Mouse (Mus musculus) cerebellum, adult 2 months (tissue): ENCODE results near the gene Polr2g. TPM values are rescaled to one million over a fixed set of nuclear protein-coding genes. Genes with fewer than 3 reads are reported as not detected.

ENCODE experiments used
- DNase-seq, 2 experiments: peaks; one replicate each; pipeline ENCODE4 v3.0.0; 2021
- H3K27ac ChIP-seq: fragments of 200-500 bp; 2 replicates; pipeline ENCODE4 v1.5.1; 2012; ENCODE audit warnings: low read length, control low read depth, inconsistent platforms; ENCODE audit not compliant: insufficient read depth
- H3K27me3 ChIP-seq: fragments of 200-500 bp; 2 replicates; pipeline ENCODE4 v1.6.1; 2012; ENCODE audit warnings: inconsistent platforms, mild to moderate bottlenecking, low read length, moderate library complexity; ENCODE audit not compliant: control insufficient read depth, insufficient read depth
- H3K4me1 ChIP-seq: fragments of 200-500 bp; 2 replicates; pipeline ENCODE4 v1.6.1; 2011; ENCODE audit warnings: low read length; ENCODE audit not compliant: control insufficient read depth, insufficient read depth
- H3K4me3 ChIP-seq: fragments of 200-500 bp; replicated peaks from 2 replicates; pipeline ENCODE3; 2011; ENCODE audit warnings: mild to moderate bottlenecking, low read depth, low read length, control low read depth; ENCODE audit not compliant: insufficient read depth
- CTCF ChIP-seq: fragments of 200-500 bp; IDR thresholded peaks from 2 replicates; pipeline ENCODE4 v1.5.1; 2011; ENCODE audit warnings: low read depth, mild to moderate bottlenecking, control low read depth, low read length, moderate library complexity, borderline replicate concordance; ENCODE audit not compliant: insufficient read depth
- POLR2A ChIP-seq: fragments of 200-500 bp; IDR thresholded peaks from 2 replicates; pipeline ENCODE4 v1.6.1; 2011; ENCODE audit warnings: low read length, control low read depth, borderline replicate concordance; ENCODE audit not compliant: insufficient read depth
- WGBS: fragments of 180-500 bp; shearing (Covaris S2); methylation state at CpG from one replicate; pipeline ENCODE4 v1.1.7; 2018; 5-methylcytosine and 5-hydroxymethylcytosine counted together
- polyA plus RNA-seq: library from polyadenylated mRNA; depleted of rRNA; stranded (reverse); fragments of >200 nt; gene quantifications from 2 replicates; pipeline ENCODE4 v1.2.3, GENCODE M21; 2012; rRNA removed

The Polr2g gene
- polyA plus RNA-seq, 1 experiment = 155 TPM

GRCm38 (mm10) chr19:8763276-8763675 lies 35.1 kb downstream of the Polr2g start:
- TF ChIP-seq POLR2A = no peak
- TF ChIP-seq CTCF = no peak
- DNase-seq = no peak

DNA sequence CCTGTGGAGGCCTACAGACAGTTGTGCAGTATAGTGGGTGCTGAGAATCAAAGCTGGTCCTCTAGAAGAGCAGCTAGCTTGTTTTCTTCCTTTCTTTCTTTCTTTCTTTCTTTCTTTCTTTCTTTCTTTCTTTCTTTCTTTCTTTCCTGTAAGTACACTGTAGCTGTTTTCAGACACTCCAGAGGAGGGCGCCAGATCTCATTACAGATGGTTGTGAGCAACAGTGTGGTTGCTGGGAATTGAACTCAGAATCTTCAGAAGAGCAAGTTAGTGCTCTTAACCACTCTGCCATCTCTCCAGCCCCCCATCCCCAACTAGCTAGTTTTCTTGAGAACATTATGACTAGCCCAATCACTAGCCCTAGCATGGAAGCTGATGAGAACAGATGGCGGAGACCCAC lies 37.6 kb downstream of the Polr2g start:
- TF ChIP-seq CTCF (no peak), POLR2A (no peak)
- no peaks in the 10 kb centered on the region for H3K27me3 ChIP-seq
- H3K27ac ChIP-seq = no peak overlapping the region
- DNase-seq = no peak
- no peaks in the 10 kb centered on the region for H3K4me1 ChIP-seq
- no peak overlapping the region for H3K4me3 ChIP-seq
- 91% methylated on average over 2 of the region's 2 CpGs for WGBS

More at GRCm38 (mm10) chr19:8763276-8763675, 35.1 kb downstream of the Polr2g start:
- Histone ChIP-seq H3K4me1 (no peaks in the 10 kb centered on the region), H3K4me3 (no peak overlapping the region), H3K27me3 (no peaks in the 10 kb centered on the region), H3K27ac (no peak overlapping the region)
- 91% methylated on average over 4 of the region's 4 CpGs for WGBS

- no peaks in the 10 kb centered on the region for H3K27me3 ChIP-seq
- no peak for TF ChIP-seq CTCF
- TF ChIP-seq POLR2A = no peak
- 89% methylated on average over 2 of the region's 2 CpGs for WGBS
- H3K4me1 ChIP-seq = no peaks in the 10 kb centered on the region
- DNase-seq = no peak
- no peak overlapping the region for H3K27ac ChIP-seq
- no peak overlapping the region for H3K4me3 ChIP-seq
Measured at GRCm38 (mm10) chr19:8758899-8759298, 39.5 kb downstream of the Polr2g start.

DNA sequence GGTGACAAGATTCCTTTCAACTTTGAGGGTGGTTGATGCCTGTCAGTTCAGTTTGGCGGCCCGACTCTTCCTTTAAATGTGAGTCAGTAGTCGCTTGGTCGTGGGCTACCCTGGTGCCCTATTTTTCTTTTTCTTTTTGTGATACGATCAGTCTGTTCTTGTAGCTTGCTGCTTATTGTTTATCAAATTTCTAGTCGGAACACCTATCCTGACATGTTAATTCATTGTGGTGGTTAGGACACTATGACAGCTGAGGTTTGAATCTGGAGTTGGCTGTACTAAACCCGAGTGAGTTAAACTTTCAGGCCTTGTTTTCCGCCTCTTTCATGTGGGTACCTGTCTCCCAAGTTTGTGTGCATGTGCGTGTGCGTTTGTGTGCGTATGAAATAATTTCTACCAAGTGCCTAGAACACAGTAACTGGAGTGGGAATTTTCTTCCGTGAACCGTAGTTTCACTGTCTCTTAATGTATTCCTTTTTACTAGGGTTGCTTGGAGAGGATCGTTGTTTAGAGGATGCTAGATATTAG lies 40.8 kb downstream of the Polr2g start:
- 2% methylated on average over 14 of the region's 14 CpGs for WGBS
- Histone ChIP-seq H3K27me3 (no peaks in the 10 kb centered on the region), H3K4me3 (peak overlapping the region; percentile 95), H3K4me1 (no peaks in the 10 kb centered on the region), H3K27ac (no peak overlapping the region)
- TF ChIP-seq POLR2A (no peak), CTCF (no peak)
- DNase-seq = no peak

DNA sequence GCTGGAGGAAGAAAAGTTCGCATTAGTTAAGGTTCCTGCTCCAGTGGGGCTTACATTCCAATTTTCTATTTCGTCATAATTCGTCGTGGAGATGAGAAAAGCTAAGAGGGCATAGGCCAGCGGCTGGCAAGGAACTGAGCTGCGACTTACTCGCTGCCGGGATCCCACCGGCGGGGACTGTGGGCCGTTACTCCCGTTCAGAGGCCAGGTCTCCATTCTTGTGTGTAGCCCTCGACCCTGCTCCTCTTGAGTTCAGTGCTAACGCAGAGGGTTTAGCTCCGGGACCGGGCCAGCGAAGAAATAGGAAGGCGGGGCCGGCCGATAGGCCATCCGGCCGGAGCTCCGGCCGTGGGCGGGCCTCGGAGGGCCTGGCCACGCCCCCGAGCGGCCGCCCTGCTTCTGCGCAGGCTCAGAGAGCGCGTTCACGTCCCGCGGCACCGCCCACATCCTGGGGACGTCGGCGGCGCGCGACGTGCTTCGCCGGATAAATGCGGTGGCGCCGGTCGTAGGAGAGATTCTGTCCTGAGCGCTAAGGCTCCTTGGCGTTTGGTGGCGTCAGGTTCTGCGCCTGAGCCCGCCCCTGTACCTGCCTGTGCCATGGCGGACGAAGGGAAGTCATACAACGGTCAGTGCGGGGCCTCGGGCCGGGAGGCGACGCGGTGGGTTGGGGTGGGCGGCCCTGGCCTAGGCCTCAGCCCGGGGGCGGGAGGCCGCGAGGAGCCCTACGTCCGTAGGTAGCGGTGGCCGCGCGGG lies 41.6 kb downstream of the Polr2g start, which contains the start of gene Nxf1:
Gene Nxf1 (plus strand): TSS at position 439 of the 753 bp plus-strand sequence.
- peak; percentile 88 for TF ChIP-seq POLR2A
- TF ChIP-seq CTCF = no peak
- peak within 1 kb of the TSS; percentile 95 for H3K4me3 ChIP-seq
- H3K4me1 ChIP-seq = no peaks in the 10 kb centered on the region
- WGBS = under 1% methylated on average over 75 of the region's 75 CpGs
- peak within 1 kb of the TSS; percentile 58; the same call in 1 of the 2 replicates for H3K27ac ChIP-seq
- H3K27me3 ChIP-seq = no peaks in the 10 kb centered on the region
- DNase-seq = peak; percentile 90 to 91

DNA sequence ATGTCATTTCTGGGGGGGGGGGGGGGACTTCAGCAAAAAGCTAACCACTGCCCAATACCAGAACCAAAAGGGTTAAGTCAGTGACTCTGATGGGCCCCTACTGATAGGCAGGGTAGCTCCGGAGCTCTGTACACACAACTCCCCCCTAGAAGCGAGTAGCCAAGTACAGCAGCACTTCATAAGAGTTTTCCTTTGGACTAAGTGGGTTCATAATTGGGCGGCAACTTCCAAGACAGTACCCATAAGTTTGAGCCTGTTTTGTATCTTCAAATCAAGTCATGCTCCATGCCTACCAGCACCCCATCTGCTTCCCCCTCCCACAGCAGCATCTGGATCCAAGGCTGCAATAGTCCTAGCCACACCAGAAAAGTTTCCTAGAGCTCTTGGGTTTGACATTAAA lies 42.7 kb downstream of the Polr2g start:
- Histone ChIP-seq H3K27me3 (no peaks in the 10 kb centered on the region), H3K4me3 (no peak overlapping the region), H3K4me1 (no peaks in the 10 kb centered on the region), H3K27ac (no peak overlapping the region)
- no peak for DNase-seq
- WGBS = 49% methylated on average over 3 of the region's 3 CpGs
- no peak for TF ChIP-seq CTCF
- no peak for TF ChIP-seq POLR2A

GRCm38 (mm10) chr19:8747368-8747767 lies 51.0 kb downstream of the Polr2g start:
- 69% methylated on average over 2 of the region's 2 CpGs for WGBS
- TF ChIP-seq POLR2A (no peak), CTCF (no peak)
- H3K4me3 ChIP-seq = no peak overlapping the region
- peaks cover 3% of the 10 kb centered on the region; the same call in 1 of the 2 replicates for H3K4me1 ChIP-seq
- DNase-seq = no peak
- H3K27ac ChIP-seq = no peak overlapping the region
- no peaks in the 10 kb centered on the region for H3K27me3 ChIP-seq

DNA sequence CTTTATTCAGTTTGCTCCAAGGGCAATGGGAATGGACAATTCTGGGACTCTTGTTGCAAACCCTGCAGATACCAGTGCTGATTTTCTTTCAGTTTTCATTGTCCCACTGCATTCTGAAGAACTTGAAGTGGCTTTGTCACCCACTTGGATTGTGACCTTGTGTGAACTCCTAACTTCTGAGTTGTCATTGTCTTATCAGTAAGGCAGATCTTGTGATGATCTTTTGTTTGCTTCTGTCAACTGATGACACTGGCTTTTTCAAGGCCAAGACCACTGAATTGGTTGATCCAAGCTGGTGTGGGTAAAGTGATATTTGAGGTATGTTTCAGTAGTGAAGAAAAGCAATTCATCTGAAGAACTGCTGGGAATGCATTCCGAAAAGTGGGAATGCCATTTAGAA lies 53.0 kb downstream of the Polr2g start:
- WGBS = 100% methylated on average over 1 of the region's 1 CpGs
- no peak overlapping the region for H3K27ac ChIP-seq
- no peaks in the 10 kb centered on the region for H3K27me3 ChIP-seq
- peaks cover 6% of the 10 kb centered on the region; the same call in 1 of the 2 replicates for H3K4me1 ChIP-seq
- no peak overlapping the region for H3K4me3 ChIP-seq
- TF ChIP-seq POLR2A = no peak
- TF ChIP-seq CTCF = no peak
- DNase-seq = no peak

Other genes starting within 250 kb of the Polr2g start
- 18.2 and 19.1 TPM in 2 replicates for gene Slc22a8, start 207.3 kb downstream of the Polr2g start, polyA plus RNA-seq
- 2.5 and 3.9 TPM in 2 replicates for gene Slc22a6, start 180.5 kb downstream of the Polr2g start, polyA plus RNA-seq
- gene Chrm1, start 134.8 kb downstream of the Polr2g start, polyA plus RNA-seq = 0.63 and 0.88 TPM in 2 replicates
- gene Slc3a2, start 75.2 kb downstream of the Polr2g start, polyA plus RNA-seq = 214 and 221 TPM in 2 replicates
- 55.5 and 57.6 TPM in 2 replicates for gene Wdr74, start 62.8 kb downstream of the Polr2g start, polyA plus RNA-seq
- gene 1700092M07Rik, start 57.9 kb downstream of the Polr2g start, polyA plus RNA-seq = 0.33 and 0.65 TPM in 2 replicates
- gene Stx5a, start 57.2 kb downstream of the Polr2g start, polyA plus RNA-seq = 116 and 119 TPM in 2 replicates
- gene Nxf1, start 41.5 kb downstream of the Polr2g start, polyA plus RNA-seq = 134 and 135 TPM in 2 replicates
- 169 and 170 TPM in 2 replicates for gene Tmem223, start 27.6 kb downstream of the Polr2g start, polyA plus RNA-seq
- 15.9 and 20.2 TPM in 2 replicates for gene Tmem179b, start 24.1 kb downstream of the Polr2g start, polyA plus RNA-seq
- gene Taf6l, start 12.2 kb downstream of the Polr2g start, polyA plus RNA-seq = 14.1 and 15.6 TPM in 2 replicates
- 3.7 and 3.8 TPM in 2 replicates for gene Zbtb3, start 4.0 kb upstream of the Polr2g start, polyA plus RNA-seq
- gene Ttc9c, start 20.8 kb upstream of the Polr2g start, polyA plus RNA-seq = 34.4 and 36.0 TPM in 2 replicates
- gene Hnrnpul2, start 21.4 kb upstream of the Polr2g start, polyA plus RNA-seq = 97.7 and 101 TPM in 2 replicates
- gene AC129217.1, start 31.2 kb upstream of the Polr2g start, polyA plus RNA-seq = not detected in 2 replicates
- 148 and 155 TPM in 2 replicates for gene Bscl2, start 38.9 kb upstream of the Polr2g start, polyA plus RNA-seq
- 218 and 236 TPM in 2 replicates for gene Gng3, start 40.6 kb upstream of the Polr2g start, polyA plus RNA-seq
- 0.78 and 0.85 TPM in 2 replicates for gene Lrrn4cl, start 52.2 kb upstream of the Polr2g start, polyA plus RNA-seq
- 117 and 134 TPM in 2 replicates for gene Ubxn1, start 72.9 kb upstream of the Polr2g start, polyA plus RNA-seq
- 69.3 and 76.7 TPM in 2 replicates for gene Uqcc3, start 82.3 kb upstream of the Polr2g start, polyA plus RNA-seq
- 3.8 and 5.1 TPM in 2 replicates for gene Lbhd1, start 85.2 kb upstream of the Polr2g start, polyA plus RNA-seq
- not detected in 2 replicates for gene Gm49403, start 85.4 kb upstream of the Polr2g start, polyA plus RNA-seq
- 43.7 and 45.9 TPM in 2 replicates for gene 1810009A15Rik, start 90.3 kb upstream of the Polr2g start, polyA plus RNA-seq
- gene Gm49416, start 90.3 kb upstream of the Polr2g start, polyA plus RNA-seq = not detected in 2 replicates
- 17.7 and 18.0 TPM in 2 replicates for gene Ints5, start 94.4 kb upstream of the Polr2g start, polyA plus RNA-seq
- 105 and 116 TPM in 2 replicates for gene Ganab, start 99.5 kb upstream of the Polr2g start, polyA plus RNA-seq
- 224 and 238 TPM in 2 replicates for gene B3gat3, start 121.8 kb upstream of the Polr2g start, polyA plus RNA-seq
- 24.1 and 24.2 TPM in 2 replicates for gene Rom1, start 130.8 kb upstream of the Polr2g start, polyA plus RNA-seq
- 40.2 and 45.0 TPM in 2 replicates for gene Eml3, start 131.0 kb upstream of the Polr2g start, polyA plus RNA-seq
- gene Mta2, start 143.3 kb upstream of the Polr2g start, polyA plus RNA-seq = 30.9 and 33.9 TPM in 2 replicates
- gene Tut1, start 155.3 kb upstream of the Polr2g start, polyA plus RNA-seq = 20.5 and 20.8 TPM in 2 replicates
- gene Eef1g, start 168.5 kb upstream of the Polr2g start, polyA plus RNA-seq = 263 and 281 TPM in 2 replicates
- gene Ahnak, start 190.7 kb upstream of the Polr2g start, polyA plus RNA-seq = 5.3 and 5.8 TPM in 2 replicates